ENCODE assay signal across 11 mouse cellular contexts in the genomic region with DNA sequence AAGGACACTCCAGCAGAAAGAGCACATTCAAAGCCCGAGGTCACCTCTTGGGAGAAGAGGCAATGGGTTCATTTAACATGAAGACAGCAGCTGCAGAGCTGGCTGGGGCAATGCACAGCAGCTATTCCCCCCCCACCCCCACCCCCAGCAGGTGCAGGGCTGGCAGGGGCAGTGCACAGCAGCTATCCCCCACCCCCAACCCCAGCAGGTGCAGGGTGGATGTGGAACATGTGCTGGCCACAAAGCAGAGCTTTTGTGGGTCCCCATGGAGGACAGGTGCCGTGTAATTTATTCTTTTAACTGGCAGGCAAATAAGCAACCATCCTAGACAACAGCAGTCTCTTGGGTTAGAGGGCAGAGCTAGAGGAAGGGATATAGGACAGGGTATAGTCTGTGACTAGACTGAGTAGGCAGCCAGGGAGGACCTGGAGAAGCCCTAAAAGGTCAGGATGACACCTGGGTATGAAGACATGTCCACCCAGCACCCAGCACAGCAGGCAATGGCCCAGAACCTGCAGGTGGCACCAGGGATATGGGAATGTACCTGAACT. TPM values are rescaled to one million over a fixed set of nuclear protein-coding genes. Genes with fewer than 3 reads are reported as not detected.
DNase-seq lines count a peak whose midpoint lies in the region; ATAC-seq lines count a peak whose summit lies in the region.
"Had no signal": no experiment of that assay in that cellular context is flagged by ENCODE, and none has a peak within 500 bp of the region (broad histone marks: within the 10 kb centered on the region; RNA-seq: fewer than 3 reads in every experiment).

No protein-coding gene starts in this region.

- no peaks in the 10 kb centered on the region for H3K4me1 ChIP-seq in hindbrain, embryonic 11.5 days (replicated peaks; ENCODE audit: control insufficient read depth, insufficient read depth, low read length)
- peaks cover 11% of the 10 kb centered on the region; the same call in 1 of the 2 replicates for H3K4me1 ChIP-seq in hindbrain, embryonic 10.5 days (replicated peaks)
- H3K4me1 ChIP-seq in forebrain, embryonic 14.5 days (ENCODE audit: control insufficient read depth, insufficient read depth, low read length): 0 out of 2 replicates have a peak, but pooled peaks cover 2% of the 10 kb centered on the region
- peaks cover 12% of the 10 kb centered on the region for H3K4me1 ChIP-seq in midbrain, embryonic 13.5 days (replicated peaks)

- no peaks in the 10 kb centered on the region for H3K9me3 ChIP-seq in hindbrain, embryonic 11.5 days (ENCODE audit: control insufficient read depth, low read length)
- H3K9me3 ChIP-seq in hindbrain, embryonic 10.5 days: no peaks in the 10 kb centered on the region
- no peaks in the 10 kb centered on the region for H3K9me3 ChIP-seq in forebrain, embryonic 14.5 days (replicated peaks; ENCODE audit: control insufficient read depth, low read length)
- H3K9me3 ChIP-seq in midbrain, embryonic 13.5 days: no peaks in the 10 kb centered on the region

- H3K27ac ChIP-seq in hindbrain, embryonic 11.5 days (ENCODE audit: low read depth, low read length): 0 out of 2 replicates have a peak overlapping the region, but pooled peaks have one; percentile 9
- no peak overlapping the region for H3K27ac ChIP-seq in hindbrain, embryonic 10.5 days
- peak overlapping the region; percentile 5; the same call in 1 of the 2 replicates for H3K27ac ChIP-seq in forebrain, embryonic 14.5 days (ENCODE audit: low read depth, low read length)
- peak overlapping the region; percentile 57; the same call in 1 of the 2 replicates for H3K27ac ChIP-seq in midbrain, embryonic 13.5 days

- H3K9ac ChIP-seq in hindbrain, embryonic 11.5 days (ENCODE audit: low read depth, low read length): no peak overlapping the region
- H3K9ac ChIP-seq in forebrain, embryonic 14.5 days (ENCODE audit: low read length): peak overlapping the region; percentile 8; the same call in 1 of the 2 replicates
- no peak overlapping the region for H3K9ac ChIP-seq in midbrain, embryonic 13.5 days (replicated peaks)

- no peaks in the 10 kb centered on the region for H3K27me3 ChIP-seq in hindbrain, embryonic 11.5 days (ENCODE audit: control insufficient read depth, insufficient read depth, low read length)
- H3K27me3 ChIP-seq in hindbrain, embryonic 10.5 days (ENCODE audit: insufficient read depth, poor library complexity, severe bottlenecking): no peaks in the 10 kb centered on the region
- H3K27me3 ChIP-seq in forebrain, embryonic 14.5 days (replicated peaks; ENCODE audit: control insufficient read depth, insufficient read depth, low read length): no peaks in the 10 kb centered on the region
- H3K27me3 ChIP-seq in midbrain, embryonic 13.5 days: no peaks in the 10 kb centered on the region

- peaks cover 6% of the 10 kb centered on the region; the same call in 1 of the 2 replicates for H3K36me3 ChIP-seq in hindbrain, embryonic 11.5 days (ENCODE audit: control insufficient read depth, insufficient read depth, low read length)
- peaks cover 100% of the 10 kb centered on the region for H3K36me3 ChIP-seq in hindbrain, embryonic 10.5 days
- peaks cover 78% of the 10 kb centered on the region for H3K36me3 ChIP-seq in forebrain, embryonic 14.5 days (ENCODE audit: control insufficient read depth, insufficient read depth, low read length)
- H3K36me3 ChIP-seq in midbrain, embryonic 13.5 days: peaks cover 82% of the 10 kb centered on the region

- no peak overlapping the region for H3K4me3 ChIP-seq in hindbrain, embryonic 11.5 days (ENCODE audit: low read depth, low read length)
- H3K4me3 ChIP-seq in hindbrain, embryonic 10.5 days: no peak overlapping the region
- no peak overlapping the region for H3K4me3 ChIP-seq in forebrain, embryonic 14.5 days (ENCODE audit: low read depth, low read length)
- no peak overlapping the region for H3K4me3 ChIP-seq in midbrain, embryonic 13.5 days (replicated peaks)

- ATAC-seq in hindbrain, embryonic 11.5 days (ENCODE audit: low FRiP score): peak; percentile 81
- peak; percentile 64 for ATAC-seq in forebrain, embryonic 14.5 days
- ATAC-seq in midbrain, embryonic 13.5 days: peak; percentile 78

- 74% methylated on average over 2 of the region's 2 CpGs for WGBS in hindbrain, embryonic 11.5 days
- 84% methylated on average over 2 of the region's 2 CpGs for WGBS in hindbrain, embryonic 10.5 days
- WGBS in forebrain, embryonic 14.5 days: 59% methylated on average over 2 of the region's 2 CpGs
- WGBS in midbrain, embryonic 13.5 days: 52% methylated on average over 2 of the region's 2 CpGs

- H3K4me2 ChIP-seq in hindbrain, embryonic 11.5 days (replicated peaks; ENCODE audit: low read depth, low read length): no peak overlapping the region
- H3K4me2 ChIP-seq in forebrain, embryonic 14.5 days (ENCODE audit: low read length): no peak overlapping the region
- H3K4me2 ChIP-seq in midbrain, embryonic 13.5 days (replicated peaks): no peak overlapping the region

- DNase-seq in hindbrain, embryonic 11.5 days (ENCODE audit: low spot score): no peak
- DNase-seq in hindbrain, embryonic 10.5 days (ENCODE audit: low spot score): no peak
- no peak for DNase-seq in forebrain, embryonic 14.5 days (ENCODE audit: low spot score)
- DNase-seq in thymus, postnatal 10 days (ENCODE audit: low spot score in 2 of 2): peak; percentile 78 to 88
- no peak for DNase-seq in cerebellum, postnatal 4 days (ENCODE audit: low spot score in 2 of 2)
- no peak for DNase-seq in frontal cortex, postnatal 25 days (ENCODE audit: low spot score in 2 of 2)
- no peak for DNase-seq in spleen, postnatal 4 days (ENCODE audit: low spot score in 2 of 2)
- DNase-seq: heart, postnatal 10 days; layer of hippocampus, adult 9-11 months; lung, adult 18-20 months had no signal

RNA-seq across cellular contexts. Expression of gene Podxl2, which starts 11.6 kb away (rescaled TPM):
- 151 and 156 TPM in 2 replicates for polyA plus RNA-seq in hindbrain, embryonic 11.5 days (2014; fragmentation: Nextera tagmentation; extraction: Ambion mirVana)
- 81.1 and 182 TPM in 2 replicates for polyA plus RNA-seq in hindbrain, embryonic 10.5 days (2016; fragmentation: Nextera tagmentation; extraction: Ambion mirVana)
- polyA plus RNA-seq in forebrain, embryonic 14.5 days (2014; fragmentation: Nextera tagmentation; extraction: Ambion mirVana): 334 and 428 TPM in 2 replicates
- polyA plus RNA-seq in midbrain, embryonic 13.5 days (2015; fragmentation: Nextera tagmentation; extraction: Ambion mirVana): 478 and 520 TPM in 2 replicates

RNA-seq across cellular contexts. Expression of gene Mcm2, which starts 12.1 kb away (rescaled TPM):
- polyA plus RNA-seq in hindbrain, embryonic 11.5 days (2014; fragmentation: Nextera tagmentation; extraction: Ambion mirVana): 146 and 191 TPM in 2 replicates
- 222 and 292 TPM in 2 replicates for polyA plus RNA-seq in hindbrain, embryonic 10.5 days (2016; fragmentation: Nextera tagmentation; extraction: Ambion mirVana)
- 71.1 and 82.8 TPM in 2 replicates for polyA plus RNA-seq in forebrain, embryonic 14.5 days (2014; fragmentation: Nextera tagmentation; extraction: Ambion mirVana)
- polyA plus RNA-seq in midbrain, embryonic 13.5 days (2015; fragmentation: Nextera tagmentation; extraction: Ambion mirVana): 66.2 and 71.9 TPM in 2 replicates

RNA-seq across cellular contexts. Expression of gene Tpra1, which starts 15.6 kb away (rescaled TPM):
- 40.1 and 45.4 TPM in 2 replicates for polyA plus RNA-seq in hindbrain, embryonic 11.5 days (2014; fragmentation: Nextera tagmentation; extraction: Ambion mirVana)
- polyA plus RNA-seq in hindbrain, embryonic 10.5 days (2016; fragmentation: Nextera tagmentation; extraction: Ambion mirVana): 60.5 and 62.3 TPM in 2 replicates
- polyA plus RNA-seq in forebrain, embryonic 14.5 days (2014; fragmentation: Nextera tagmentation; extraction: Ambion mirVana): 32.9 and 41.2 TPM in 2 replicates
- polyA plus RNA-seq in midbrain, embryonic 13.5 days (2015; fragmentation: Nextera tagmentation; extraction: Ambion mirVana): 66.9 and 70.2 TPM in 2 replicates

RNA-seq across cellular contexts. Expression of gene Abtb1, which starts 44.7 kb away (rescaled TPM):
- 16.1 and 18.4 TPM in 2 replicates for polyA plus RNA-seq in hindbrain, embryonic 11.5 days (2014; fragmentation: Nextera tagmentation; extraction: Ambion mirVana)
- 27.2 and 27.5 TPM in 2 replicates for polyA plus RNA-seq in hindbrain, embryonic 10.5 days (2016; fragmentation: Nextera tagmentation; extraction: Ambion mirVana)
- 31.4 and 35.7 TPM in 2 replicates for polyA plus RNA-seq in forebrain, embryonic 14.5 days (2014; fragmentation: Nextera tagmentation; extraction: Ambion mirVana)
- polyA plus RNA-seq in midbrain, embryonic 13.5 days (2015; fragmentation: Nextera tagmentation; extraction: Ambion mirVana): 35.9 and 36.2 TPM in 2 replicates

Comparison
In these comparisons a context has a peak if more than half of its experiments do, and no peak if none do; other contexts are left out.
1. DNase-seq: peak in thymus, postnatal 10 days (2 of 2); none in hindbrain, embryonic 11.5 days (single experiment), hindbrain, embryonic 10.5 days (single experiment), forebrain, embryonic 14.5 days (single experiment), cerebellum, postnatal 4 days (0 of 2), frontal cortex, postnatal 25 days (0 of 2) and spleen, postnatal 4 days (0 of 2).
2. Peak in every context shown above with its lines, with median percentiles within 50 percentile points of each other: ATAC-seq.